Mouse (Mus musculus) CD4-positive, CD25-positive, alpha-beta regulatory T cell, adult 2 months (primary cell): ENCODE measurements around the gene Tle6.
A peak's percentile ranks its signal among the peaks of the same experiment; 100 is the strongest.

ENCODE experiments used
- DNase-seq: peaks from one replicate; pipeline ENCODE4 v3.0.0-alpha.2; 2012; ENCODE audit warnings: low read depth, low spot score

Gene Tle6

GRCm38 (mm10) chr10:81563481-81563880 is 37.4 kb downstream of the Tle6 start:
- no peak for DNase-seq

DNA sequence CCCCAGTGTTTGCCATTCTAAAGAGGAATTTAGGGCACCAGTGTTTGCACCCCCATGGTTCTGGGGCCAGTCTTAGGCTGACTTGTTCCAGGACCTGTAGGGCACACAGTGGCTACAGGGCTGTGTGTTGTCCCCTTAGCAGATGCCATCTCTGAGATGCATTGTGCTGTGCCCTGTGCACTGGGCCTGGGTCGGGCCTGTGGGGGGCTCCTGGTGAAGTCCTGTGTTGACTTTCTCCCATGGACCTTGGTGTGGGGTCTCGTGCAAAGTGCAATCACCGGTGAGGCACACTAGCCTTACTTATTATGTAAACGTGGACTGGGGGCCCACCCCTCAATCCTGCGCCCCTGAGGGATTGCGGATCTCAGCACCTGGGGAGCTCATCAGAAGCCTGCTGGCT is 38.5 kb downstream of the Tle6 start:
- no peak for DNase-seq

DNA sequence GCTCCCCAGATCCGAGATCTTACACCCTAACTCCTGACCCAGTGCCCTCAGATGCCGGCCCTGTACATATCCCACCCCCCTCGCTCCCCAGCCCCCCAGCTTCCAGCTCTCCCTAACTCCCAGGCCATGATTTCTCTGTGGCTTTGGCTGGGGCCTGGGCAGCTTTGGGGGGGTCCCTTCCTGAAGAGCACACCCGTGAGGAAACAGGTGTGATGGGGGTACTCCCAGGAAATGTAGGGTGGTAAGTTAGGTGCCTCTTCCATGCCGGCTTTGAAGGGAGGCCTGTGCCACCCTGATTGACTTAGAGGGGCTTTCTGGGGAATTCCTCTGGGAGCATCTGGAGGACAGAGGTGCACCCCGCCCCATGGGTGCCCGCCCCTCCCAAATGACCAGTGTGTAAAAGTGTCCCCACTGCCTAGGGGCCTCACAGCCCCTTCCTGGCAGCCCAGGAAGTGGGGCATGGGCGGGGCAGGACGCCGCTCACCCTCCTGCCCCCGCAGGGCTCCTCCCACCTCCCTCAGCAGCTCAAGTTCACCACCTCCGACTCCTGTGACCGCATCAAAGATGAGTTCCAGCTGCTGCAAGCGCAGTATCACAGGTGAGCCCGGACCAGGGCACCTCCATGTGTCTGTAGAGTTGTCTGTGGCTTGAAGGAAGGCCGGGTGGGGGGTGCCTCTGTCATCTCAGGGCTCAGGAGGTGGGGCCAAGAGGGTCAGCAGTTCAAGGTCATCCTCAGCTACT is 40.0 kb downstream of the Tle6 start:
- DNase-seq = peak; percentile 94

DNA sequence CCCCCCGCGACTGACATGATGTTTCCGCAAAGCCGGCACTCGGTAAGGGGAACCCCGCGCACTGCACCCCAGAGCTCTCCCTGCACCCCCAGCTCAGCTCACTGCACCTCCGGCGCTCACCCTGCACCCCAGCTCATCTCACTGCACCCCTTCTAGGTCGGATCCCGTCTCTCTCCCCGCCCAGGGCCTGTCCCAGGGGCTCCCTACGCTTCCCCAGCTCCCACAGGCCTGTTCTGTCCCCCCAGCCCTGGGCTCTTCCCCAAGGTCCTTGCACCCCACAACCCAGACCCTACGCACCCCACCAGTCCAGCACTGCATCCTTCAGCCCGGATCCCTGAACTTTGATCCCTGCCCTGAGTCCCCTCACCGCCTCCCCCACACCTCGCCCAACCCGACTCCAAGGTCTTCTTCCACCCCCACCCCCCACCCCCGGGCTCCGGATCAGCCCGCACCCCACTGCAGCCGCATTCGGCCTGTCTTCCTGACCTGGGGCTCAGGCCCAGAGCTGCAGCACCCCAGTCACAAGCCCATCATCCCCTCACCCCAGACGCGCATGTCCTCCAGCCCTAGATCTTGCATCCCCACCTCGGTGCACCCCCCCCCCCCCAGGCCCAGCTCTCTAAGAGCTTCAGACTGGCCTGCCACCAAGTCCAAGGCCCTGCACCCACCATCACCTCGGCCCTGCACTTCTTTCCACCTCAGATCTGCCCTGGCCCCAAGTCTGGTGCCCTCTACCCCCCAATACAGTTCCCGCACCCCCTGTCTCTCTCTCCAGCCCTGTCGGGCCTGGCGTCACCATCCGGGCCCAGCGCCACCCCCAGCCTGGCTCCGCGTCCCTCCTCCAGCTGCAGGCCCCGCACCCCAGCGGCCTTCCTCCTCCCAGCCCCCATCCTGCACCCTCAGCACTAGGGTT is 41.0 kb downstream of the Tle6 start:
- peak; percentile 79 for DNase-seq

- peak; percentile 87 for DNase-seq
These were observed 41.7 kb downstream of the Tle6 start, which contains the start of gene Aes for GRCm38 (mm10) chr10:81559163-81559626. Gene Aes (plus strand): TSS chr10:81559488.

DNA sequence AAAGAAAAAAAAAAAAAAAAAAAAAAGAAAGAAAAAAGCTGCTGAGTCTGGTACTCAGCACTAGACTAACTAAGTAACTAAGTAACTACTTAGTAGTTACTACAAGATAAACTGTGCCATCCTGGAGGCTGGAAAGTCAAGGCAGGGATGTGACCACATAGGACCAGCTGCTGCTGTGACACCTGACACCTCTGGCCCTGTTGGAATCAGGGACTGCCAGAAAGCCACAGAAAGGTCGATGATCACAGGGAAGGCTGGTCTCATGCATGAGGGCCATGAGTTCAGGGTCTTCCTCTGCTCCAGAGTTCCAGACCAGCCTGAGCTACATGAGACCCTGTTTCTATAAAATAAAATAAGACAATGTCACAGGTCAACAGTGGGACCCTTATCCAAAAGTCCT is 43.4 kb downstream of the Tle6 start:
- DNase-seq = no peak

DNA sequence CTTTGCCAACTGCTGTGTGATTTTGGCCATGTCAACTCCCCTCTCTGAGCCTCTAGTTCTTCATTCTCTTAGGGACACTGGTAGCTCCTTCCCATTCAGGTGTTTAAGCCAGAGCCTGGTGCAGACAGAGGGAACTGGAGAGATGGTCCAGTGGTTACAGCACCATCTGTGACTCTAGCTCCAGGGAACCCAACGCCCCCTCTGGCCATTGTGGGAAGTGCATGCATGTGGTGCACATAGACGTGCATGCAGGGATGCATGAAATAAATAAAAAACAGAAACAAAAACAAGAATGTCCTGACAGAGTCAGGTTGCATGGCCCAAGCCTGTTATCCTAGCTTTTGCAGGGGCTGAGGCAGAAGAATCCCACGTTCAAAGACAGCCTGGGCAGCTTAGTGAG is 44.6 kb downstream of the Tle6 start:
- DNase-seq = peak; percentile 59

- DNase-seq = no peak
These were observed 46.8 kb downstream of the Tle6 start for GRCm38 (mm10) chr10:81553807-81554755.

DNA sequence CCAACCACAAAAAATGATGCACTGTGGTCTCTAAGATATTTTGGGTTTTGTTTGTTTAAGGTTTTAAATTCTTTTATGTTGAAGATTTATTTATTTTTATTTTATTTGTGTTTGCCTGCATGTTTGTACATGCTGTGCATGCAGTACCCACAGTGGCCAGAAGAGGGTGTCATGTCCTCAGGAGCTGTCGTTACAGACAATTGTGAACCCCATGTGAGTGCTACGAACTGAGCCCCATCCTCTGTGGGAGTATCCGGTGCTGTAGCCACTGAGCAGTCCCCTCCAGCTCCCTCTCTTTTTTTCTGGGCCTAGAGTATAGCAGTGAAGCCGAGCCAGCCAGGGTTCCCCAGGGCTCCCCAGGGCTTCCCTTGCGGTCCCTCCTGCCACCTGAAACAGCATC is 47.6 kb downstream of the Tle6 start:
- DNase-seq = peak; percentile 82

DNA sequence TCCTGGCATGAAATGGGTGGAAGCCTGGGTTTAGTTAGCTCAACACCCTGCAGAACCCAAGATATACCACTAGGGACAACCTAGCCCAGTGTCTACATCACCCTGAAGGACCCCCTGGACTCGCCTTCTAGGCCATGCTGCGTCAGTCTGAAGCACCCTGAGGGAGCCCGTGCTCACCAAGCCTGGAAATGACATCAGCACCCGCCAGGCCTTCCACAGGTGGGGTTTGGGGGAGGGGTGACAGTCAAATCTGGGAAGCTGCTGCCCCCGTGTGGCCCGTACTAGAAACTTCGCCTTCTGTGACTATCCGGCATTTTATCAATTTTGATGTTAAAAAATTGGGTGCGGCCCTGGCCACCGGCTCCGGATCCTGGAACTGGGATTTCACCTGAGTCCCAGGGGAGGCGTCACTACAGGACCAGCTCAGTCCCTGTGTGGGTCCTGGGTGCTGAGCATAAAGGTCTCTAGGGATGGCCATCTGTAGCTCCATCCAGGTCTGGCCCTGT is 49.2 kb downstream of the Tle6 start:
- DNase-seq = peak; percentile 96

GRCm38 (mm10) chr10:81550257-81550656 is 50.6 kb downstream of the Tle6 start:
- peak; percentile 89 for DNase-seq

DNA sequence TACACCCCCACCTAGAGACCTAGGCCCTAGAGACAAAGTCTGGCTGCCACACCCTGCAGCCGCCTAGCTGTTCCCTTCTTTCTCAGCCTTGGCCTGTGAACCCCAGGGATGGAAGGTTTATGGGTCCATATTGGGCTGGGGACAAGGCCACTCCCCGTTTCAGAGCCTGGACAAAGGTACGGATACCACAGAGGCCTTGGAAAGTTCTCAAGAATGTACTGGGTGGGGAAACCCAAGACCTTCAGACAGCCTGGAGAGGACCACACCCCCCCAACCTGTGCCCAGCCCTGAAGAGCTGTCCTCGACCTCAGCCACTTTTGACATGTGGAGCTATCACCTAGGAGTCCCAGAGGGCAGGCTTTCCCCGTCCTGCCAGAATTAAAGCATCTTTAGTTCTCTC is 51.9 kb downstream of the Tle6 start:
- no peak for DNase-seq

DNA sequence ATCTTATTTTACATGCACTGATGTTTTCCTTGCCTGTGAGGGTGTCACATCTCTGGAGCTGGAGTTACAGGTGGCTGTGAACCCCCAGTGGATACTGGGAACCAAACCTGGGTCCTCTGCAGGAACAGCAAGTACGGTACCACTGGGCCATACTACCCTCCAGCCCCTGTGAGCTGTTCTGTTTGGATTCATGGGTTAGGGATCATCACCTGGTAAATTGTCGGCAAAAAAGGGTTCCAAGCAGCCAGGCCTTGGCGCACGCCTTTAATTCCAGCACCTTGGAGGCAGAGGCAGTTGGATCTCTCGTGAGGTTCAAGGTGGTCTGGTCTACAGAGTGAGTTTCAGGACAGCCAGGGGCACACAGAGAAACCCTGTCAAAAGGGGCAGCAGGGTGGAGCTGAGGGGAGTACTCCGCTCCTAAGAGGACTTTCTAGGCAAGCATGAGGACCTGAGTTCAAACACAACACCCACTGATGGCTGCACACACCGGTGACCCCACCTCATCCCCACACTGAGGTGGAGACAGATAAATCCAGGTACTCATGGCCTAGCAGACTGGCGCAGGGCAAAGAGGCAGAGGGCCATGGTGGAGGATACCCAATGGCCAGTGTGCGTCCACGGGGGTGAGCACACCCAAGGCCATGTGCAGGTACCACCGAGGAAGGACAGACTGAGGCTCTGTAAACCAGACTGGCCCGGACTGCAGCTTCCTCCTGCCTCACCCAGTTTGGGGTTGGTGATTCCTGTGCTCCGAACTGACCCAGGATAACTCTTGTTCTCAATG is 53.9 kb downstream of the Tle6 start:
- DNase-seq = no peak

DNA sequence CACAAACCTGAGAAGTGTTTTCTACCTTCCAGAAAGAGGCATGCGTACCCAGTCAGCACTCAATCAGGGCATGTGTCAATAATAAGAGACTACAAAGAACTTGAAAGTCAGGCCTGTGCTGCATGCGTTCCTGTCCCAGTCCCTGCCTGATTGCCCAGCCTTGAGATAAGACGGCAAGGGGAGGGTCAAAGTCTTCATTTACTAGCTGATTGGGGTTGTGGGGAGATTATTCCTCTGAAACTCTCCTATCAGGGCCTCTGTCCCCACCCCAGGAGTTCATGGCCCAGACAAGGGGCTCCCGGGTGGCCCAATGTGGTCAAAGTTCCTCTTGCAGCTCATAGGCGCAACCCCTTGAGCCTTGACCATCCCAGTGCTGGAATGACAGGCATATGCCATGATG is 54.5 kb downstream of the Tle6 start:
- no peak for DNase-seq

GRCm38 (mm10) chr10:81545161-81545747 is 55.6 kb downstream of the Tle6 start, which contains the start of gene Gna11:
Gene Gna11 (minus strand): TSS chr10:81545190.
- DNase-seq = peak; percentile 99

GRCm38 (mm10) chr10:81544296-81545160 is 56.3 kb downstream of the Tle6 start:
- DNase-seq = no peak

GRCm38 (mm10) chr10:81543633-81544032 is 57.2 kb downstream of the Tle6 start:
- no peak for DNase-seq

DNA sequence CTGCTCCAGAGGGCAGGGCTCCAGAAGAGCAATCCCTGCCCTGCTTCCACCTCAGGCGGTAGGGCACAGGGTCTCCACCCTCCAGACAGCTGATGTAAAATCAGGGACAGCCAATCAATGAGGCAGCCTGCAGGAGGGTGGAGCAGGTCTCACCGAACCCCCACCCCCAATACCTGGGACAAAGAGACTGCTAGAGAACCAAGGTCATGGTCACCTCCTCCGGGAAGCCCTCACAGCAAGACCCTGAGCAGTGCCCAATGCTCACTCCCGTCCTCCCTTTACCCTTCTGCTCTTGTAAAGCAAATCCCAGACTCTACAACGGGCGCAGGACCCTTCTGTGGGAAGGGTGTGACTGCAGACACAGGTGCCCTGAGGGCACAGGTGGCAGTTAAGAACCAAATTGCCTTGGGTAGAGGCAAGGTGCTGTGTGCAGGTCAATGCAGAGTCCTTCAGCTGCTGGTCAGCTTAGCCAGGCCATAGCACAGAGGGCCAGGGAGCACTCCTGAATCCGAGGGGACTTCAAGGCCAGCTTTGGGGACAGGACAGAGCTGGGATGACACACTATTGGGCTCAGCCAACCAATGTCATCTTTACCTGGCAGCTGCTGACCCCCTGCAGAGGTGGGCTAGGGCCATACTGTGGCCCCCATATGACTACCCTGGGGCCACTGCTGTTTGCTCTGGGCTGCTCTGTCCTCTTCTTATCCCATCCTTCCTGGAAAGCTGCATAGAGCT is 58.0 kb downstream of the Tle6 start:
- DNase-seq = no peak
